8 mouse cellular contexts compared by ENCODE assay signal in the genomic region with DNA sequence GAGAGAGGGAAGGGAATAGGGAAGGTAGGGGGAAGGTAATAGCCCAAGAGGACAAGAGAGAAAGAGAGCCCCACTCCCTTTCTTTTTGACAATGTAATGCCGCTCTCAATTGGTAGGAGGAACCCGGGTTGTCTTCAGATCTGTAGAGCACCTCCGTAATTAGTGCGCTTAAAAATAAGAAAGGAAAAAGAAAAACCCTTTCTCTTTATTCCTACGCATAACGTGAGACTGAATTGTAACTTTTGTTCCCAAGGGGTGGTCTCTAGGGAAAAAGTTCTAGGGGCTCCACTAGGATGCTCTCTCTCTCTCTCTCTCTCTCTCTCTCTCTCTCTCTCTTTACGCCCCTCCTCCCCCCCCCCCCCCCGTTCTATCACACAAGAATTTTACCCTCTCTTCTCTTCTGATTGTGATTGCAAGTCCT. TPM values are rescaled to one million over a fixed set of nuclear protein-coding genes. Genes with fewer than 3 reads are reported as not detected.
DNase-seq lines count a peak whose midpoint lies in the region; ATAC-seq and TF ChIP-seq lines count a peak whose summit lies in the region.

No protein-coding gene starts in this region.

- H3K4me2 ChIP-seq in neural tube, embryonic 11.5 days (ENCODE audit: low read depth) = peak overlapping the region; percentile 82
- peak overlapping the region; percentile 58 for H3K4me2 ChIP-seq in intestine, embryonic 15.5 days (replicated peaks)

- TF ChIP-seq POLR2A in cortical plate, adult 2 months (IDR thresholded peaks at IDR 0.05; ENCODE audit: extremely low read depth, insufficient read depth, low read length) = no peak
- no peak for TF ChIP-seq POLR2A in olfactory bulb, adult 2 months (IDR thresholded peaks at IDR 0.05; ENCODE audit: insufficient read depth, low read depth, low read length)

- ATAC-seq in neural tube, embryonic 11.5 days (ENCODE audit: insufficient read depth, low FRiP score, low TSS enrichment) = no peak
- no peak for ATAC-seq in intestine, embryonic 15.5 days
- no peak for ATAC-seq in frontal cortex, adult (ENCODE audit: low TSS enrichment)
- ATAC-seq in monocyte, adult 5-6 weeks (replicated peaks; ENCODE audit: insufficient number of reproducible peaks, low FRiP score, low TSS enrichment, poor library complexity, severe bottlenecking) = no peak

- peak overlapping the region; percentile 75 for H3K4me3 ChIP-seq in neural tube, embryonic 11.5 days (ENCODE audit: low read depth, low read length)
- peak overlapping the region; percentile 73 for H3K4me3 ChIP-seq in cortical plate, adult 2 months (ENCODE audit: insufficient read depth, low read length)
- H3K4me3 ChIP-seq in intestine, embryonic 15.5 days (replicated peaks) = peak overlapping the region; percentile 63
- peak overlapping the region; percentile 78 for H3K4me3 ChIP-seq in olfactory bulb, adult 2 months (ENCODE audit: insufficient read depth, low read depth, low read length)

- H3K36me3 ChIP-seq in neural tube, embryonic 11.5 days (ENCODE audit: control insufficient read depth, insufficient read depth, low read length) = no peaks in the 10 kb centered on the region
- H3K36me3 ChIP-seq in intestine, embryonic 15.5 days = no peaks in the 10 kb centered on the region

- no peak for TF ChIP-seq CTCF in cortical plate, adult 2 months (IDR thresholded peaks at IDR 0.05; ENCODE audit: extremely low read depth, insufficient read depth, low read length)
- TF ChIP-seq CTCF in olfactory bulb, adult 2 months (IDR thresholded peaks at IDR 0.05; ENCODE audit: insufficient read depth, low read depth, low read length) = no peak

- no peak for DNase-seq in neural tube, embryonic 11.5 days (ENCODE audit: low spot score)
- no peak for DNase-seq in neural tube, embryonic 10.5 days (ENCODE audit: extremely low spot score, low spot score)
- no peak for DNase-seq in cerebellum, adult 11 months

- peak overlapping the region; percentile 99 for H3K9ac ChIP-seq in neural tube, embryonic 11.5 days (ENCODE audit: low read length)
- H3K9ac ChIP-seq in intestine, embryonic 15.5 days = peak overlapping the region; percentile 89

- peaks cover 31% of the 10 kb centered on the region for H3K4me1 ChIP-seq in neural tube, embryonic 11.5 days (ENCODE audit: control insufficient read depth, insufficient read depth, low read length)
- peaks cover 5% of the 10 kb centered on the region; the same call in 1 of the 2 replicates for H3K4me1 ChIP-seq in cortical plate, adult 2 months (ENCODE audit: control insufficient read depth, insufficient read depth, low read length)
- peaks cover 20% of the 10 kb centered on the region for H3K4me1 ChIP-seq in intestine, embryonic 15.5 days (replicated peaks)
- peaks cover 9% of the 10 kb centered on the region for H3K4me1 ChIP-seq in olfactory bulb, adult 2 months (ENCODE audit: control insufficient read depth, insufficient read depth, low read length)

- H3K9me3 ChIP-seq in neural tube, embryonic 11.5 days (ENCODE audit: control insufficient read depth, low read length) = no peaks in the 10 kb centered on the region
- no peaks in the 10 kb centered on the region for H3K9me3 ChIP-seq in intestine, embryonic 15.5 days

- no peaks in the 10 kb centered on the region for H3K27me3 ChIP-seq in neural tube, embryonic 11.5 days (ENCODE audit: control insufficient read depth, insufficient read depth, low read length)
- H3K27me3 ChIP-seq in intestine, embryonic 15.5 days (replicated peaks) = no peaks in the 10 kb centered on the region

- WGBS in neural tube, embryonic 11.5 days = 0% methylated on average over 6 of the region's 8 CpGs
- WGBS in intestine, embryonic 15.5 days = 0% methylated on average over 7 of the region's 8 CpGs
- under 1% methylated on average over 7 of the region's 8 CpGs for WGBS in olfactory bulb, adult 2 months

- H3K27ac ChIP-seq in neural tube, embryonic 11.5 days (ENCODE audit: low read depth, low read length) = peak overlapping the region; percentile 100; the same call in 1 of the 2 replicates
- H3K27ac ChIP-seq in cortical plate, adult 2 months (ENCODE audit: insufficient read depth, low read length) = 0 out of 2 replicates have a peak overlapping the region, but pooled peaks have one; percentile 99
- peak overlapping the region; percentile 99 for H3K27ac ChIP-seq in intestine, embryonic 15.5 days
- H3K27ac ChIP-seq in olfactory bulb, adult 2 months (ENCODE audit: insufficient read depth, low read depth, low read length) = peak overlapping the region; percentile 98; the same call in 1 of the 2 replicates

RNA-seq across cellular contexts. Expression of a gene that starts 1.0 kb away (rescaled TPM):
- polyA plus RNA-seq in neural tube, embryonic 11.5 days (2014; fragmentation: Nextera tagmentation; extraction: Ambion mirVana) = 16.9 and 18.4 TPM in 2 replicates
- polyA plus RNA-seq in cortical plate, adult 2 months (2012; rRNA removed) = 13.0 and 13.6 TPM in 2 replicates
- 12.5 and 12.9 TPM in 2 replicates for polyA plus RNA-seq in intestine, embryonic 15.5 days (2015; fragmentation: Nextera tagmentation; extraction: Ambion mirVana)
- polyA plus RNA-seq in olfactory bulb, adult 2 months (2012; ENCODE audit: insufficient read depth, insufficient read length, low replicate concordance, missing spikeins) = not detected in 2 replicates
- total RNA-seq in monocyte, adult 5-6 weeks (2017) = 45.6 to 52.8 TPM (median 49.3 TPM) in 3 replicates

Comparison
In these comparisons a context has a peak if more than half of its experiments do, and no peak if none do; other contexts are left out.
1. RNA of a gene that starts 1.0 kb away (polyA plus RNA-seq): 16.9 to 18.4 TPM in neural tube, embryonic 11.5 days, 13.0 to 13.6 TPM in cortical plate, adult 2 months and 12.5 to 12.9 TPM in intestine, embryonic 15.5 days; not detected in olfactory bulb, adult 2 months; every median in the first group is over 10 times any median in the second.
2. Peak in every context shown above with its lines, with median percentiles within 50 percentile points of each other: H3K27ac ChIP-seq and H3K4me3 ChIP-seq.